Mouse (Mus musculus) heart, adult 2 months (tissue): ENCODE measurements at regions not wholly inside any gene's neighbourhood (a gene's known extent, or its start where the extent isn't known, plus 50 kb on each side); places are given as distances from the start of the nearest gene placed in this dataset.
A peak's percentile ranks its signal among the peaks of the same experiment; 100 is the strongest.

Source experiments
- DNase-seq, 2 experiments: peaks; one replicate each; pipeline ENCODE4 v3.0.0; 2021
- H3K27ac ChIP-seq: fragments of 200-600 bp; 2 replicates; pipeline ENCODE4 v1.8.1; 2022
- H3K27me3 ChIP-seq: fragments of 200-500 bp; 2 replicates; pipeline ENCODE4 v1.6.1; 2012; ENCODE audit warnings: mild to moderate bottlenecking, low read length, inconsistent platforms, mixed read lengths; ENCODE audit not compliant: control insufficient read depth, insufficient read depth
- H3K36me3 ChIP-seq: fragments of 200-500 bp; 2 replicates; pipeline ENCODE4 v1.6.1; 2012; ENCODE audit warnings: low read length, inconsistent platforms; ENCODE audit not compliant: control insufficient read depth, insufficient read depth
- H3K4me1 ChIP-seq: fragments of 200-500 bp; 2 replicates; pipeline ENCODE4 v1.6.1; 2011; ENCODE audit warnings: low read length; ENCODE audit not compliant: control insufficient read depth, insufficient read depth
- H3K4me3 ChIP-seq: fragments of 200-600 bp; 2 replicates; pipeline ENCODE4 v1.8.1; 2022
- H3K79me2 ChIP-seq: fragments of 200-500 bp; replicated peaks from 2 replicates; pipeline ENCODE4 v1.6.1; 2012; ENCODE audit warnings: mild to moderate bottlenecking, inconsistent platforms, low read length, moderate library complexity, mixed read lengths; ENCODE audit not compliant: control insufficient read depth, insufficient read depth
- H3K9ac ChIP-seq: fragments of 200-500 bp; 2 replicates; pipeline ENCODE4 v1.6.1; 2012; ENCODE audit warnings: low read depth, mild to moderate bottlenecking, control low read depth, inconsistent platforms, low read length, mixed read lengths
- CTCF ChIP-seq: fragments of 200-600 bp; IDR thresholded peaks from 2 replicates; pipeline ENCODE4 v1.8.1; 2022; ENCODE audit warnings: antibody characterized with exemption, mild to moderate bottlenecking, moderate library complexity
- EP300 ChIP-seq: fragments of 200-500 bp; IDR thresholded peaks from 2 replicates; pipeline ENCODE4 v1.6.1; 2011; ENCODE audit warnings: low read depth, low read length, control low read depth; ENCODE audit not compliant: insufficient read depth
- POLR2A ChIP-seq: fragments of 200-500 bp; IDR thresholded peaks from 2 replicates; pipeline ENCODE4 v1.6.1; 2011; ENCODE audit warnings: mild to moderate bottlenecking, low read depth, low read length, control low read depth; ENCODE audit not compliant: insufficient read depth
- WGBS: fragments of 180-500 bp; shearing (Covaris S2); methylation state at CpG from one replicate; pipeline ENCODE4 v1.1.7; 2018; 5-methylcytosine and 5-hydroxymethylcytosine counted together
- intact Hi-C: fragments of 180-260 bp; cut with DNase I; formaldehyde crosslinking; loops from one replicate; pipeline ENCODE4 v1.15.1; 2025

DNA sequence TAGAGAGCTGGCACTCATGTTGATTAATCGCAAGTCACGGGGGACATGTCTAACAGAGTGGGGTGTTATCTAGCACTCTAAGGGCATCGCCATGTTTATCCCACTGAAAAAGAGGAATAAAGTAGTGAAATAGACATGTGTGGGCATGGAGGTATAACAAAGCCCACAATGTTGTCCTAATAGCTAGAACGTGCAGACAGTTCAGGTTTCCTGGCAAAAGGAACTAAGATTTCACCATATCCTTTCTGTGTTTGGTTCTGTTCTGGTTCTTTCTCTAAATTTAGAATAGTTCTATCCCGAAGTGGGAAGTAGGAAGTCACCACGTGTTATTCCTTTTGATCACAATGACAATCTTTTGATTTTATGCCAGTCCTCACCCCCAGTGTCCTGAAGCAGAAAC lies 123.2 kb downstream of the Gm13691 start:
- intact Hi-C loops, result no loop called here
- H3K9ac ChIP-seq, result no peak overlapping the region
- no peaks in the 10 kb centered on the region for H3K27me3 ChIP-seq
- no peak overlapping the region for H3K27ac ChIP-seq
- no peaks in the 10 kb centered on the region for H3K36me3 ChIP-seq
- 52% methylated on average over 6 of the region's 6 CpGs for WGBS
- DNase-seq, result no peak
- TF ChIP-seq POLR2A (no peak), CTCF (no peak), EP300 (no peak)
- no peak overlapping the region for H3K4me3 ChIP-seq
- no peaks in the 10 kb centered on the region for H3K79me2 ChIP-seq
- H3K4me1 ChIP-seq, result no peaks in the 10 kb centered on the region

DNA sequence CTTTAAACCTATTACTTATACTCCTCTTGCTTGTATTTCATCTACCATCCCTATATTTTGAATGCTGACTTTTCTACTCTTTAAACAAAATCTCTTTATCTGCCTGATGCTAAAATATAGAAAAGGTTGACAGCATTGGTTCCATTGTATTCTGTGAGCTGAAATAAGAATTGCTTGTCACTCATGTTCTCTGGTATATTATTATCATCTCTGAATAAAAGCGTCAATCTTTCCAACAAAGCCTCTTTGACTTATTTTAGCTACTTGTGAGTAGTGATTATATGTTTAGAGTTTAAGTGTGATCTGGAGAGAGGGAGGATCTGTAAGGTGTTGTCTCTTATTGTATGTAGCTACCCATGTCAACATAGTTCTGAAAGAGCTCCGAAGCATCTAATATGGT lies 129.5 kb downstream of the Gm13691 start:
- TF ChIP-seq POLR2A (no peak), EP300 (no peak), CTCF (no peak)
- H3K27ac ChIP-seq, result no peak overlapping the region
- WGBS, result 96% methylated on average over 2 of the region's 2 CpGs
- no peak for DNase-seq
- H3K27me3 ChIP-seq, result no peaks in the 10 kb centered on the region
- intact Hi-C loops, result no loop called here
- H3K4me3 ChIP-seq, result no peak overlapping the region
- no peaks in the 10 kb centered on the region for H3K79me2 ChIP-seq
- H3K9ac ChIP-seq, result no peak overlapping the region
- H3K36me3 ChIP-seq, result no peaks in the 10 kb centered on the region
- no peaks in the 10 kb centered on the region for H3K4me1 ChIP-seq

DNA sequence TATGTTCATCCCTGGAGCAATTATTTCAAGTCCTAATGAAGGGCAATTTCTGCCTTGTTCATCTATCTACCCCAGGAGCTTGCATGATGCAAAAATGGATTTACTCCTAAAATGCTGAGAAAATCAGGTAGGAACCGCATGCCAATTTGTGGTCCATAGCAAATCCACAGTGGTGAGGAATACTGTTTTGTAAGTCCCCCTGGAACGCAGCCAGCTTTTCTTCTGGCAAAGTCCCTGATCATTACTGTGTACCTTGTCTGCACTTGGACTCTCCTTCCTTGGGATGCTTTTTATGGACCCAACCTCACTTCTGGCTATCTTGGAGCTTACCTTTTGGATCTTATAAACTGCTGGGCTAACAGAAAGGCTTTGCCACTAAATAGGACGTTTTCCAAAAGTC lies 137.2 kb downstream of the Gm13691 start:
- Histone ChIP-seq H3K79me2 (no peaks in the 10 kb centered on the region), H3K9ac (no peak overlapping the region), H3K36me3 (no peaks in the 10 kb centered on the region), H3K27ac (no peak overlapping the region), H3K27me3 (no peaks in the 10 kb centered on the region), H3K4me1 (no peaks in the 10 kb centered on the region), H3K4me3 (no peak overlapping the region)
- intact Hi-C loops, result no loop called here
- TF ChIP-seq POLR2A, result no peak
- no peak for TF ChIP-seq CTCF
- TF ChIP-seq EP300, result no peak
- 81% methylated on average over 3 of the region's 3 CpGs for WGBS
- no peak for DNase-seq

DNA sequence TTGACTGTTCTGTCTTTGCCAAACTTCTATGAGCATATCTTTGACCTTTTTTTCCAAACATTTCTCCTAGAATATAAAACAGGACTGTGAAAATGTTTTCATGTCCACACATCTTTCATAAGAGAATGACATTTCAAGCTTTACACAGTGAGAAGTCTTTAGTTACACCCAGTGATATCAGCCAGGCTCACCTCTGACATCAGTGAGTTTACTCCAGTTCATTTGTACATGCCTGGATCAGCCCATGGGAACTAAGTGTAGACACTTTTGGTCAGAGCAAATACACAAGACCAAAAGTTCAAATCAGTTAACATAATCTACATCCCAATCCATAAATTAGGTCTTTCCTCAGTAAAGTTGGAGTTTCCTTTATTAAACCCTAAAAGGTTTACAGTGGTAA lies 171.4 kb downstream of the Gm13691 start:
- Histone ChIP-seq H3K27ac (no peak overlapping the region), H3K27me3 (no peaks in the 10 kb centered on the region), H3K36me3 (no peaks in the 10 kb centered on the region), H3K9ac (no peak overlapping the region), H3K4me3 (no peak overlapping the region), H3K79me2 (no peaks in the 10 kb centered on the region), H3K4me1 (no peaks in the 10 kb centered on the region)
- DNase-seq, result no peak
- intact Hi-C loops, result no loop called here
- TF ChIP-seq POLR2A (no peak), EP300 (no peak), CTCF (no peak)

DNA sequence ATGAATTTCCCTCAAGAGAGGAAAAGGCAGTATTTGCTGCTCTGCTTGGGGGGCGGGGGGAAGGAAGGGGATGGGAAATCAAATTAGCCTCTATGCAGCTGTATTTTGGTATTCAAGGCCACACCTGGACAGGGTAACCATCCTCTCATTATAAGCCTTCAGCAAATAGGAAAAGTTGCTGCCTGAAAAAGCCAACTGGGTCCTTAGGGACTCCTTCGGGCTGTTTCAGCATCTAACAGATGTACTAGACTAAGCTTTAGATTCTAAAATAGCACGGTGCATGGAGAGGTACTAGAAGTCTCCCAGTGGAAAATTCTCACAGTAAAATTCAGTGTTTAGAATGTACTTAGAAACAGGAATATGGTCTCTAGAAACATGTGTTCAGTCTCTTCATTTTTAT lies 183.1 kb downstream of the Gm13691 start:
- H3K27ac ChIP-seq, result no peak overlapping the region
- intact Hi-C loops, result no loop called here
- H3K4me3 ChIP-seq, result no peak overlapping the region
- no peak for TF ChIP-seq POLR2A
- no peak for TF ChIP-seq EP300
- no peak for TF ChIP-seq CTCF
- no peak for DNase-seq
- H3K79me2 ChIP-seq, result no peaks in the 10 kb centered on the region
- no peaks in the 10 kb centered on the region for H3K36me3 ChIP-seq
- no peak overlapping the region for H3K9ac ChIP-seq
- WGBS, result 61% methylated on average over 3 of the region's 3 CpGs
- H3K4me1 ChIP-seq, result no peaks in the 10 kb centered on the region
- H3K27me3 ChIP-seq, result no peaks in the 10 kb centered on the region

DNA sequence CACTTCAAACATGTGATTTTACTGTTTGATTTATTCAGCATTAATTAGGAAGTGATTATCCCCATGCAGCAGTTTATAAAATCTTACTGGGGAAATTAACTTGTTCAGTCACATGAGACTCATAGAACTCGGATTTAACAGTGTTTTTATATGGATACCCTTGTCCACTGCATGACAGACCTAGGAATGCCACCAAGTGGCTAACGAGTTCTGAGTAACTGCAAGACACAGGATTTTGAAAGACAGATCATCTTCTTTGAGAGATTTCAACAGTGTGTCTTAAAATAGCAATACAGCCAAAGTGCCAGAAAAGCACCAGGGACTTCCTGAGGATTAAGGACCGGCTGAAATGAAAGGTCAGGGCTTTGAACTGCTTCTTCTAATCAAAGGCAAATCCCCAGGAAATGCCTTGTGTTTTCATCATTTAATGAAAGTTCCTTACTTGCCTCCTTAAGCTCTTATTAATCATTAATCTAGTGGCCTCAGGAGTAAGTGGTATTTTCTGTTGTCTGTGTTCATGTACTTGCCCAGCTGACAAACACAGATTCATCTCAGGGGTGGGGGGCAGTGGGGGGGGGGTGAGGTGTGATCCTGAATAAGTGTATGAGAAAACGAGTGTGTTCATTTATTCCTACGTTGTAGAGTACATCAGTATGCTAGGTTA lies 193.4 kb downstream of the Gm13691 start:
- no peaks in the 10 kb centered on the region; the same call in 1 of the 2 replicates for H3K36me3 ChIP-seq
- TF ChIP-seq EP300, result no peak
- TF ChIP-seq CTCF, result 0 out of 2 replicates have a peak, but pooled peaks have one; percentile 3
- no peak for TF ChIP-seq POLR2A
- H3K79me2 ChIP-seq, result no peaks in the 10 kb centered on the region
- H3K27ac ChIP-seq, result peak overlapping the region; percentile 82
- no peaks in the 10 kb centered on the region for H3K27me3 ChIP-seq
- no peak overlapping the region for H3K9ac ChIP-seq
- H3K4me1 ChIP-seq, result peaks cover 2% of the 10 kb centered on the region; the same call in 1 of the 2 replicates
- peak overlapping the region; percentile 22 for H3K4me3 ChIP-seq
- DNase-seq, result peak in 1 of 2 experiments; percentile 6
- WGBS, result 14% methylated on average over 5 of the region's 5 CpGs
- intact Hi-C loops, result loop anchor here (1.0 to 5.0 kb wide), 3 partner anchors 46 to 203 kb away; no protein-coding TSS in a partner anchor
